Mouse (Mus musculus): ENCODE measurements around the gene Sucnr1. TPM values are rescaled to one million over a fixed set of nuclear protein-coding genes. Genes with fewer than 3 reads are reported as not detected.
"Not testable (repeated sequence)": the region's sequence is repeated elsewhere in the genome, so short reads cannot be mapped to it uniquely, and the experiment has no call there.

Gene Sucnr1
- polyA plus RNA-seq, 1 experiment from 2014 or later = not detected

GRCm38 (mm10) chr3:60094386-60095156, 12.9 kb downstream of the Sucnr1 start:
- no peaks in the 10 kb centered on the region for H3K36me3 ChIP-seq
- no peaks in the 10 kb centered on the region for H3K4me1 ChIP-seq
- no peaks in the 10 kb centered on the region for H3K9me3 ChIP-seq
- H3K9ac ChIP-seq (replicated peaks) = no peak overlapping the region
- 76% methylated on average over 2 of the region's 2 CpGs for WGBS
- no peak overlapping the region for H3K4me2 ChIP-seq (replicated peaks)
- ATAC-seq (replicated peaks) = no peak
- H3K4me3 ChIP-seq = no peak overlapping the region
- no peak overlapping the region for H3K27ac ChIP-seq (replicated peaks)
- no peaks in the 10 kb centered on the region for H3K27me3 ChIP-seq

GRCm38 (mm10) chr3:60096941-60097340, 15.3 kb downstream of the Sucnr1 start:
- Histone ChIP-seq H3K4me3 (no peak overlapping the region), H3K36me3 (no peaks in the 10 kb centered on the region), H3K9me3 (no peaks in the 10 kb centered on the region), H3K4me1 (no peaks in the 10 kb centered on the region), H3K4me2 (replicated peaks) (no peak overlapping the region), H3K27me3 (no peaks in the 10 kb centered on the region), H3K9ac (replicated peaks) (no peak overlapping the region), H3K27ac (replicated peaks) (no peak overlapping the region)
- whole genome bisulfite sequencing = 77% methylated on average over 3 of the region's 3 CpGs
- ATAC-seq (replicated peaks) = no peak

GRCm38 (mm10) chr3:60097485-60097884, 15.8 kb downstream of the Sucnr1 start:
- no peak overlapping the region for H3K27ac ChIP-seq (replicated peaks)
- H3K4me1 ChIP-seq = no peaks in the 10 kb centered on the region
- no peaks in the 10 kb centered on the region for H3K27me3 ChIP-seq
- no peak overlapping the region for H3K4me2 ChIP-seq (replicated peaks)
- no peak for ATAC-seq (replicated peaks)
- no peak overlapping the region for H3K4me3 ChIP-seq
- H3K9me3 ChIP-seq = no peaks in the 10 kb centered on the region
- no peak overlapping the region for H3K9ac ChIP-seq (replicated peaks)
- 86% methylated on average over 2 of the region's 2 CpGs for WGBS
- no peaks in the 10 kb centered on the region for H3K36me3 ChIP-seq

- ATAC-seq (replicated peaks) = no peak
Observed at GRCm38 (mm10) chr3:60098521-60098920, 16.9 kb downstream of the Sucnr1 start.

GRCm38 (mm10) chr3:60104462-60105109, 22.9 kb downstream of the Sucnr1 start:
- H3K4me3 ChIP-seq = no peak overlapping the region
- no peak overlapping the region for H3K27ac ChIP-seq (replicated peaks)
- no peaks in the 10 kb centered on the region for H3K4me1 ChIP-seq
- ATAC-seq (replicated peaks) = no peak
- no peaks in the 10 kb centered on the region for H3K9me3 ChIP-seq
- WGBS = 72% methylated on average over 2 of the region's 2 CpGs
- no peaks in the 10 kb centered on the region for H3K36me3 ChIP-seq
- H3K4me2 ChIP-seq (replicated peaks) = no peak overlapping the region
- no peak overlapping the region for H3K9ac ChIP-seq (replicated peaks)
- no peaks in the 10 kb centered on the region for H3K27me3 ChIP-seq

More at GRCm38 (mm10) chr3:60098521-60098920, 16.9 kb downstream of the Sucnr1 start:
- Histone ChIP-seq H3K27me3 (no peaks in the 10 kb centered on the region), H3K4me3 (no peak overlapping the region), H3K9ac (replicated peaks) (no peak overlapping the region), H3K27ac (replicated peaks) (no peak overlapping the region), H3K4me2 (replicated peaks) (no peak overlapping the region), H3K4me1 (no peaks in the 10 kb centered on the region), H3K36me3 (no peaks in the 10 kb centered on the region), H3K9me3 (no peaks in the 10 kb centered on the region)
- 84% methylated on average over 1 of the region's 1 CpGs for WGBS

GRCm38 (mm10) chr3:60106446-60106845, 24.8 kb downstream of the Sucnr1 start:
- 63% methylated on average over 1 of the region's 1 CpGs for WGBS
- H3K9me3 ChIP-seq; ATAC-seq (replicated peaks); H3K4me2 ChIP-seq (replicated peaks); H3K27ac ChIP-seq (replicated peaks); H3K4me3 ChIP-seq; H3K36me3 ChIP-seq; H3K4me1 ChIP-seq; H3K27me3 ChIP-seq; H3K9ac ChIP-seq (replicated peaks): not testable (repeated sequence)

GRCm38 (mm10) chr3:60107736-60108135, 26.1 kb downstream of the Sucnr1 start:
- H3K27me3 ChIP-seq = no peaks in the 10 kb centered on the region
- no peak for ATAC-seq (replicated peaks)
- H3K4me1 ChIP-seq = no peaks in the 10 kb centered on the region
- 92% methylated on average over 3 of the region's 3 CpGs for WGBS
- no peak overlapping the region for H3K4me2 ChIP-seq (replicated peaks)
- no peak overlapping the region for H3K4me3 ChIP-seq
- no peaks in the 10 kb centered on the region for H3K36me3 ChIP-seq
- H3K9me3 ChIP-seq = no peaks in the 10 kb centered on the region
- no peak overlapping the region for H3K27ac ChIP-seq (replicated peaks)
- H3K9ac ChIP-seq (replicated peaks) = no peak overlapping the region

GRCm38 (mm10) chr3:60108815-60109214, 27.1 kb downstream of the Sucnr1 start:
- H3K4me2 ChIP-seq (replicated peaks) = no peak overlapping the region
- no peaks in the 10 kb centered on the region for H3K9me3 ChIP-seq
- no peak overlapping the region for H3K4me3 ChIP-seq
- no peaks in the 10 kb centered on the region for H3K36me3 ChIP-seq
- H3K4me1 ChIP-seq = no peaks in the 10 kb centered on the region
- H3K27ac ChIP-seq (replicated peaks) = no peak overlapping the region
- no peak overlapping the region for H3K9ac ChIP-seq (replicated peaks)
- ATAC-seq (replicated peaks) = no peak
- H3K27me3 ChIP-seq = no peaks in the 10 kb centered on the region

GRCm38 (mm10) chr3:60111135-60111710, 29.6 kb downstream of the Sucnr1 start:
- no peaks in the 10 kb centered on the region for H3K9me3 ChIP-seq
- no peak for ATAC-seq (replicated peaks)
- WGBS = 90% methylated on average over 4 of the region's 4 CpGs
- H3K4me1 ChIP-seq = no peaks in the 10 kb centered on the region
- no peak overlapping the region for H3K9ac ChIP-seq (replicated peaks)
- H3K27ac ChIP-seq (replicated peaks) = no peak overlapping the region
- no peak overlapping the region for H3K4me2 ChIP-seq (replicated peaks)
- H3K27me3 ChIP-seq = no peaks in the 10 kb centered on the region
- no peaks in the 10 kb centered on the region for H3K36me3 ChIP-seq
- H3K4me3 ChIP-seq = no peak overlapping the region

- Histone ChIP-seq H3K36me3 (no peaks in the 10 kb centered on the region), H3K27ac (replicated peaks) (no peak overlapping the region), H3K9ac (replicated peaks) (no peak overlapping the region), H3K9me3 (no peaks in the 10 kb centered on the region), H3K27me3 (no peaks in the 10 kb centered on the region), H3K4me3 (no peak overlapping the region), H3K4me2 (replicated peaks) (no peak overlapping the region), H3K4me1 (no peaks in the 10 kb centered on the region)
- ATAC-seq (replicated peaks) = peak; percentile 75
- WGBS = 85% methylated on average over 6 of the region's 6 CpGs
Observed at GRCm38 (mm10) chr3:60111889-60112646, 30.4 kb downstream of the Sucnr1 start.

- Histone ChIP-seq H3K36me3 (no peaks in the 10 kb centered on the region), H3K27ac (replicated peaks) (no peak overlapping the region), H3K9me3 (no peaks in the 10 kb centered on the region), H3K27me3 (no peaks in the 10 kb centered on the region), H3K4me1 (no peaks in the 10 kb centered on the region), H3K4me3 (no peak overlapping the region), H3K9ac (replicated peaks) (no peak overlapping the region), H3K4me2 (replicated peaks) (no peak overlapping the region)
- no peak for ATAC-seq (replicated peaks)
- WGBS = 55% methylated on average over 2 of the region's 2 CpGs
Observed at GRCm38 (mm10) chr3:60114571-60114970, 32.9 kb downstream of the Sucnr1 start.

- ATAC-seq (replicated peaks) = no peak
- Histone ChIP-seq H3K27me3 (no peaks in the 10 kb centered on the region), H3K4me1 (peaks cover 5% of the 10 kb centered on the region; the same call in 1 of the 2 replicates), H3K4me2 (replicated peaks) (no peak overlapping the region), H3K36me3 (no peaks in the 10 kb centered on the region), H3K4me3 (no peak overlapping the region), H3K9ac (replicated peaks) (no peak overlapping the region), H3K9me3 (no peaks in the 10 kb centered on the region), H3K27ac (replicated peaks) (no peak overlapping the region)
- WGBS = 83% methylated on average over 3 of the region's 3 CpGs
Observed at GRCm38 (mm10) chr3:60121449-60121848, 39.8 kb downstream of the Sucnr1 start.
